Mouse (Mus musculus): ENCODE data around the gene Kcnj4. TPM values are rescaled to one million over a fixed set of nuclear protein-coding genes. Genes with fewer than 3 reads are reported as not detected.

Gene Kcnj4
- polyA plus RNA-seq, 1 experiment from 2014 or later: not detected

DNA sequence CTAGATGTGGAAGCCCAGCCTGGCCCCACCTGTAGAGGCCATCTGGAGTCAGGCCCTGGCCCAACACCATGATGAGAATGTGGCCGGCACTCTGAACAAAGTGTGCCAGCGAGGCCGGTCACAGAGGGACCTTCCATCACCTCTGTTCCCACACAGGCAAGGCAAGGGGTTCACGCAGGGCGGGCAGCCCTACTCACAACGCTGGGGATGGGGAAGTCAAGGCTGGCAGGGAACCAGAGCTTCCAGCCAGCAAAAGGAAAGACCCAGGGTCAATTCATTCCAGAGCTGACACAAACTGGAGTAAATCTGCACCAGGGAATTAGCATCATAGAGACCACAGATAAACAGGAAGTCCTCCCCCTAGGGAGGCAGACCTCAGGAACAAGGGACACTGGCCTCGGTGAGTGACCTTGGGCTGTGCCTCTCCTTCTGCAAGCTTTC lies 68.5 kb downstream of the Kcnj4 start:
- peaks cover 26% of the 10 kb centered on the region for H3K36me3 ChIP-seq
- no peak overlapping the region for H3K4me3 ChIP-seq
- H3K4me1 ChIP-seq (replicated peaks): peaks cover 76% of the 10 kb centered on the region
- H3K27me3 ChIP-seq: no peaks in the 10 kb centered on the region
- WGBS: 49% methylated on average over 7 of the region's 7 CpGs
- ATAC-seq (ENCODE audit: low FRiP score, low read depth): no peak
- H3K9ac ChIP-seq: no peak overlapping the region
- no peak overlapping the region for H3K27ac ChIP-seq (replicated peaks)
- H3K9me3 ChIP-seq: no peaks in the 10 kb centered on the region
- no peak overlapping the region for H3K4me2 ChIP-seq

DNA sequence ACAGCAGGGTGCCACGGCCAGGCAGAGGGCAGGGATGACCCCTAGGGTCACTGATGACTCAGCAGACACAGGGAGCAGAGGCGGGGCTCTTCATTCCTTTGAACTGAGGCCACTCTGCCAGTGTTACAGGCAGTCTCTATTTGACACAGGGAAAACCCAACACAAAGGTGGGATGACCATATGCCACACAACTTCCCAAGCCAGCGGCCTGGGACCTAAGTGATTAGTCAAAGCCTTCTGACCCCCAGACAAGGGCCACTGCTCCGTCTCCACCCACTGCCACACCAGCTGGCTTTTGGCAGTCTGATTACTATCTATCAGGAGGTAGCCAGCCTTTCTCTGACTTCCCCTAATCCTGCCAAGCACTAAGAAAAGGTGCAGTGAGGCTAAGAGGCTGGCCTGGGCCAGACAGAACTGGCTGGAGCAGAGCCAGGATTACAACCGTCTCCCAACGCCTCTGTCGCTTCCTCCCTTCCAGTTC lies 69.8 kb downstream of the Kcnj4 start:
- Histone ChIP-seq H3K27ac (replicated peaks) (peak overlapping the region; percentile 31; the same call in 1 of the 2 replicates), H3K4me3 (no peak overlapping the region), H3K4me1 (replicated peaks) (peaks cover 70% of the 10 kb centered on the region), H3K27me3 (no peaks in the 10 kb centered on the region), H3K36me3 (peaks cover 36% of the 10 kb centered on the region), H3K4me2 (no peak overlapping the region; the same call in 1 of the 2 replicates), H3K9ac (no peak overlapping the region), H3K9me3 (no peaks in the 10 kb centered on the region)
- ATAC-seq (ENCODE audit: low FRiP score, low read depth): no peak
- WGBS: 17% methylated on average over 7 of the region's 7 CpGs

Small RNAs within 50 kb of the gene (microRNA-seq; reads per million reads assigned to microRNA genes)
- gene Gm44302: not detected

Other genes with a start within 250 kb of the Kcnj4 start
- gene Baiap2l2, start 219.7 kb downstream of the Kcnj4 start, polyA plus RNA-seq (2015; fragmentation: Nextera tagmentation; extraction: Ambion mirVana): 3.7 and 4.0 TPM in 2 replicates
- 27.1 and 32.5 TPM in 2 replicates for gene Pla2g6, start 176.9 kb downstream of the Kcnj4 start, polyA plus RNA-seq (2015; fragmentation: Nextera tagmentation; extraction: Ambion mirVana)
- gene Maff, start 158.6 kb downstream of the Kcnj4 start, polyA plus RNA-seq (2015; fragmentation: Nextera tagmentation; extraction: Ambion mirVana): 1.00 and 1.0 TPM in 2 replicates
- gene Tmem184b, start 101.7 kb downstream of the Kcnj4 start, polyA plus RNA-seq (2015; fragmentation: Nextera tagmentation; extraction: Ambion mirVana): 45.7 and 51.6 TPM in 2 replicates
- 229 and 234 TPM in 2 replicates for gene Csnk1e, start 49.7 kb downstream of the Kcnj4 start, polyA plus RNA-seq (2015; fragmentation: Nextera tagmentation; extraction: Ambion mirVana)
- 12.0 and 13.1 TPM in 2 replicates for gene Kdelr3, start 11.2 kb upstream of the Kcnj4 start, polyA plus RNA-seq (2015; fragmentation: Nextera tagmentation; extraction: Ambion mirVana)
- gene Ddx17, start 41.5 kb upstream of the Kcnj4 start, polyA plus RNA-seq (2015; fragmentation: Nextera tagmentation; extraction: Ambion mirVana): 47.2 and 53.9 TPM in 2 replicates
- gene Dmc1, start 99.9 kb upstream of the Kcnj4 start, polyA plus RNA-seq (2015; fragmentation: Nextera tagmentation; extraction: Ambion mirVana): 0.49 and 1.0 TPM in 2 replicates
- gene Fam227a, start 153.7 kb upstream of the Kcnj4 start, polyA plus RNA-seq (2015; fragmentation: Nextera tagmentation; extraction: Ambion mirVana): 4.5 and 4.9 TPM in 2 replicates
- gene Cby1, start 154.0 kb upstream of the Kcnj4 start, polyA plus RNA-seq (2015; fragmentation: Nextera tagmentation; extraction: Ambion mirVana): 91.4 and 94.3 TPM in 2 replicates
- gene Tomm22, start 165.6 kb upstream of the Kcnj4 start, polyA plus RNA-seq (2015; fragmentation: Nextera tagmentation; extraction: Ambion mirVana): 224 and 236 TPM in 2 replicates
- gene Josd1, start 182.7 kb upstream of the Kcnj4 start, polyA plus RNA-seq (2015; fragmentation: Nextera tagmentation; extraction: Ambion mirVana): 23.2 and 24.5 TPM in 2 replicates
- 49.4 and 50.1 TPM in 2 replicates for gene Gtpbp1, start 185.6 kb upstream of the Kcnj4 start, polyA plus RNA-seq (2015; fragmentation: Nextera tagmentation; extraction: Ambion mirVana)
- gene Sun2, start 237.3 kb upstream of the Kcnj4 start, polyA plus RNA-seq (2015; fragmentation: Nextera tagmentation; extraction: Ambion mirVana): 6.4 and 7.2 TPM in 2 replicates

Measured in hindbrain, embryonic 15.5 days (tissue).